Mouse (Mus musculus) limb, embryonic 12.5 days (tissue): Measurements from ENCODE around the gene Cyp4a32. TPM values are rescaled to one million over a fixed set of nuclear protein-coding genes. Genes with fewer than 3 reads are reported as not detected.
"Not testable (repeated sequence)": the region's sequence is repeated elsewhere in the genome, so short reads cannot be mapped to it uniquely, and the experiment has no call there.

ENCODE experiments used
- ATAC-seq: fragments of 200-750 bp; cut with Nextera tagmentation; 2 replicates; pipeline ENCODE4 v1.8.0; 2017; ENCODE audit warnings: low read depth, moderate TSS enrichment; ENCODE audit not compliant: insufficient number of reproducible peaks, insufficient read depth, low FRiP score, low TSS enrichment
- H3K27ac ChIP-seq: fragments of 300-500 bp; sonication (generic); 2 replicates; pipeline ENCODE4 v1.5.1; 2016; ENCODE audit warnings: mild to moderate bottlenecking, moderate library complexity
- H3K27me3 ChIP-seq: fragments of 300-500 bp; sonication (generic); 2 replicates; pipeline ENCODE4 v1.6.1; 2016; ENCODE audit warnings: mild to moderate bottlenecking, moderate library complexity
- H3K36me3 ChIP-seq: fragments of 300-500 bp; sonication (generic); 2 replicates; pipeline ENCODE4 v1.6.1; 2016; ENCODE audit warnings: mild to moderate bottlenecking, moderate library complexity
- H3K4me1 ChIP-seq: fragments of 300-500 bp; sonication (generic); replicated peaks from 2 replicates; pipeline ENCODE4 v1.6.1; 2016
- H3K4me2 ChIP-seq: fragments of 300-500 bp; sonication (generic); 2 replicates; pipeline ENCODE4 v1.6.1; 2016; ENCODE audit warnings: mild to moderate bottlenecking, moderate library complexity
- H3K4me3 ChIP-seq: fragments of 300-500 bp; sonication (generic); replicated peaks from 2 replicates; pipeline ENCODE4 v1.5.1; 2016; ENCODE audit warnings: mild to moderate bottlenecking
- H3K9ac ChIP-seq: fragments of 300-500 bp; sonication (generic); replicated peaks from 2 replicates; pipeline ENCODE4 v1.6.1; 2016; ENCODE audit warnings: mild to moderate bottlenecking, moderate library complexity
- H3K9me3 ChIP-seq: fragments of 300-500 bp; sonication (generic); 2 replicates; pipeline ENCODE4 v1.6.1; 2016; ENCODE audit warnings: mild to moderate bottlenecking, moderate library complexity
- WGBS: fragments of 180-500 bp; shearing (Covaris S2); methylation state at CpG from one replicate; pipeline ENCODE4 v1.1.7; 2016; 5-methylcytosine and 5-hydroxymethylcytosine counted together
- polyA plus RNA-seq: library from polyadenylated mRNA; unstranded; fragments of >200 nt; fragmentation: Nextera tagmentation; extraction: Ambion mirVana; gene quantifications from 2 replicates; pipeline ENCODE4 v1.2.1, GENCODE M21; 2016

Cyp4a32 gene
- polyA plus RNA-seq, 1 experiment from 2014 or later, result not detected

- H3K4me3 ChIP-seq, result no peak overlapping the region
- no peak overlapping the region for H3K4me2 ChIP-seq
- no peaks in the 10 kb centered on the region for H3K36me3 ChIP-seq
- H3K27ac ChIP-seq, result no peak overlapping the region
- H3K27me3 ChIP-seq, result no peaks in the 10 kb centered on the region
- no peak for ATAC-seq
- H3K9ac ChIP-seq, result no peak overlapping the region
- H3K9me3 ChIP-seq, result no peaks in the 10 kb centered on the region
- no peaks in the 10 kb centered on the region for H3K4me1 ChIP-seq
- 90% methylated on average over 2 of the region's 2 CpGs for WGBS
Observed at GRCm38 (mm10) chr4:115596824-115597336, 3.9 kb upstream of the Cyp4a32 start.

- Histone ChIP-seq H3K4me1 (no peaks in the 10 kb centered on the region), H3K36me3 (no peaks in the 10 kb centered on the region), H3K4me2 (no peak overlapping the region), H3K27me3 (no peaks in the 10 kb centered on the region), H3K4me3 (no peak overlapping the region), H3K27ac (no peak overlapping the region), H3K9ac (no peak overlapping the region), H3K9me3 (no peaks in the 10 kb centered on the region)
- ATAC-seq, result no peak
Observed at GRCm38 (mm10) chr4:115614005-115614404, 13.2 kb downstream of the Cyp4a32 start.

DNA sequence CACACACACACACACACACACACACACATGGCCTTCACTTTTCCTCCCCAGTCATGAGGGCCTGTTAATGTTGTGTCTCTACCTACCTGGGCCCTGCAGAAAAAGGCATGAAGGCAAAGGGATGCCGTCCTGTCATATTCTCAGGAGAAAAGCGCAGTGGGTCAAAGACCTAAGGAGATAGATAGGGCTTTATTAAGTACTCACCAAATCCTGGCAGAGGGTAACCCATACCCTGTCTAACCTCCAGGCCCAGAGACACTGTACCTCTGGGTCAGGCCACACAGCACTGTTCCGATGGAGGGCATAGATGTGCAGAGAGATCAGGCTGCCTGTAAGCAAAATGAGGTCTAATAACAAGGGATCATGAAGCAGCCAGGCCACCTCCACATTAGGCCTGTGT is 24.8 kb downstream of the Cyp4a32 start:
- not testable (repeated sequence) for H3K9ac ChIP-seq, H3K4me1 ChIP-seq, H3K27me3 ChIP-seq, H3K9me3 ChIP-seq, H3K4me3 ChIP-seq, H3K4me2 ChIP-seq, H3K27ac ChIP-seq, H3K36me3 ChIP-seq, ATAC-seq
- WGBS, result 92% methylated on average over 3 of the region's 3 CpGs

GRCm38 (mm10) chr4:115642967-115643754 is 42.4 kb downstream of the Cyp4a32 start:
- ATAC-seq, result no peak
- WGBS, result 66% methylated on average over 5 of the region's 5 CpGs
- no peaks in the 10 kb centered on the region for H3K27me3 ChIP-seq
- no peak overlapping the region for H3K9ac ChIP-seq
- H3K9me3 ChIP-seq, result no peaks in the 10 kb centered on the region
- no peaks in the 10 kb centered on the region for H3K4me1 ChIP-seq
- no peak overlapping the region for H3K4me3 ChIP-seq
- no peak overlapping the region for H3K4me2 ChIP-seq
- no peak overlapping the region for H3K27ac ChIP-seq
- H3K36me3 ChIP-seq, result no peaks in the 10 kb centered on the region

GRCm38 (mm10) chr4:115645371-115645770 is 44.6 kb downstream of the Cyp4a32 start:
- H3K4me1 ChIP-seq, result no peaks in the 10 kb centered on the region
- no peaks in the 10 kb centered on the region for H3K9me3 ChIP-seq
- no peak overlapping the region for H3K9ac ChIP-seq
- no peak overlapping the region for H3K4me2 ChIP-seq
- no peak overlapping the region for H3K27ac ChIP-seq
- no peak for ATAC-seq
- no peaks in the 10 kb centered on the region for H3K27me3 ChIP-seq
- H3K4me3 ChIP-seq, result no peak overlapping the region
- H3K36me3 ChIP-seq, result no peaks in the 10 kb centered on the region

- Histone ChIP-seq H3K27me3 (no peaks in the 10 kb centered on the region), H3K36me3 (no peaks in the 10 kb centered on the region), H3K4me3 (no peak within 1 kb of the TSS), H3K27ac (no peak within 1 kb of the TSS), H3K9me3 (no peaks in the 10 kb centered on the region), H3K9ac (no peak within 1 kb of the TSS), H3K4me2 (no peak within 1 kb of the TSS), H3K4me1 (no peaks in the 10 kb centered on the region)
- no peak for ATAC-seq
- 83% methylated on average over 9 of the region's 9 CpGs for WGBS
Observed at GRCm38 (mm10) chr4:115647580-115647979, 46.8 kb downstream of the Cyp4a32 start, which contains the start of gene Cyp4b1. Gene Cyp4b1 (minus strand): TSS chr4:115647723.

DNA sequence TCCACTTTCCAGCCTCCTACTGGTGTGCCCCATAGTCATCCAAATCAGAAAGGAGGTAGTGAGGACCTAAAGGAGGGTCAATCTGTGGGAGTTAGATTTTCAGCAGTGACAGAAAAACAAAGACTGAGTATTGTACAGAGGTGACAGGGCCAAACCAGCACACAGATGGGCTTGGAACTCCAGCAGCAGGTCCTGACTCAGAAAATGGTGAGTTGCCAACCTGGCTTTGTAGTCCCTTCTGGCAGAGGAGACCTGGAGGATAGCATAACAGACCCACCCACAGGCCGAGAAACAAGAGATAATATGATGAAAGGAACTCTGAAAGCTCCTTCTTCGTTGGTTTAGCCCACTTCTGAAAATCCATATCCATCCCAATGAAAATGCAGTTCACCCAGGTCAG is 48.0 kb downstream of the Cyp4a32 start:
- WGBS, result 74% methylated on average over 2 of the region's 2 CpGs
- Histone ChIP-seq H3K27ac (no peak overlapping the region), H3K4me1 (no peaks in the 10 kb centered on the region), H3K4me2 (no peak overlapping the region), H3K4me3 (no peak overlapping the region), H3K9ac (no peak overlapping the region), H3K27me3 (no peaks in the 10 kb centered on the region), H3K9me3 (no peaks in the 10 kb centered on the region), H3K36me3 (no peaks in the 10 kb centered on the region)
- no peak for ATAC-seq

GRCm38 (mm10) chr4:115649344-115649743 is 48.6 kb downstream of the Cyp4a32 start:
- H3K4me1 ChIP-seq, result no peaks in the 10 kb centered on the region
- no peaks in the 10 kb centered on the region for H3K27me3 ChIP-seq
- H3K4me2 ChIP-seq, result no peak overlapping the region
- no peak overlapping the region for H3K4me3 ChIP-seq
- H3K9ac ChIP-seq, result no peak overlapping the region
- H3K36me3 ChIP-seq, result no peaks in the 10 kb centered on the region
- H3K27ac ChIP-seq, result no peak overlapping the region
- ATAC-seq, result no peak
- H3K9me3 ChIP-seq, result no peaks in the 10 kb centered on the region

DNA sequence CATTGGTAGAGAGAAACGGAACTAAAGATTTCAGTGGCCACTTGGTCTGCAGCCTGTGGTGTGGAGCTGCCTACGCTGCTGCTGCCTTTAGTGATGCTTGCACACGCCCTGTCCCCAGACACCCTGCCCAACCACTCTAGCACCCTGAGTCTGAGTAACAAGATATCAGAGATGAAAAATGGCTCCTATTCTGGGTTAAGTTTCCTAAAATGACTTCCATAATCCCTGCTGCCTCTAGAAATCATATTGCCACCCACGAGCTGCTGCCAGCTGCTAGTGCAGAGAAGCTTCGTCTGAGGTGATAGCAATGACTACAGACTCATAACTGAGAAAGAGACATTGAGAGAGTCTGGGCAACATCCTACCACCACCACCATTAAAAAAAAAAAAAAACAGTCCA is 50.1 kb downstream of the Cyp4a32 start:
- no peak overlapping the region for H3K4me3 ChIP-seq
- H3K27ac ChIP-seq, result no peak overlapping the region
- no peaks in the 10 kb centered on the region for H3K4me1 ChIP-seq
- 83% methylated on average over 5 of the region's 5 CpGs for WGBS
- H3K9ac ChIP-seq, result no peak overlapping the region
- no peak for ATAC-seq
- H3K36me3 ChIP-seq, result no peaks in the 10 kb centered on the region
- no peak overlapping the region for H3K4me2 ChIP-seq
- H3K9me3 ChIP-seq, result no peaks in the 10 kb centered on the region
- H3K27me3 ChIP-seq, result no peaks in the 10 kb centered on the region

DNA sequence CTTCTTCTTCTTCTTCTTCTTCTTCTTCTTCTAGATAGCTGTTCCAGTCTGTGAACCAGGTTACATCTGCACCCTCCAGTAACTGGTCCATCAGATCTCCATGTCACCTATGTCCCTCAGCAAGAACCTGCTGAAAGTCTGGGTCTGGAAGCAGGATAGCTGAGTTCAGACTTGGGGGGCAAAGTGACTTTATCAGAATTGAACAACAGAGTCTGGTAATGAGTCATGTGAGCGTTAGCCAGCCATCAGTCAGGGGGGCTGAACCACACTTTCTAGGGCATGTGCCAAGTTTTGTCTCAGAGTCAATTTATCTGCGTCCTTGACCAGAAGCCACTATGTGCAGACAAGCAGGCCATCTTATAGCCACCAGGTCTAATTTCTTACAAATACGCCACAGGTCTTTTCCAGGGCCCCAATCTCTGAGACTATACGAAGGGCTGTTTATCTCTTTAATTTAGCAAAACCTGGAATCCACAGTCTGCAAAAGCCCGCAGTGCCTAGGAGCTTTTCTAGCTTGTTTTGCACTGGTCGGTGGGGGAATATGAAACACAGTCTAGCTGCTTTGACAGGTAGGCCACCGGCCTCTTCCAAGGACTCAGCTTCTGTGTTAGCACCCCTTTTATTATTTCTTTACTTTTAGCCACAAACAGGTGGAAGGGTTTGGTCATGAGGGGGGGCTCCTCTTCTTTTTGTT is 55.2 kb downstream of the Cyp4a32 start:
- not testable (repeated sequence) for H3K4me2 ChIP-seq, H3K4me1 ChIP-seq, H3K9ac ChIP-seq, H3K27me3 ChIP-seq, H3K4me3 ChIP-seq, H3K27ac ChIP-seq, H3K36me3 ChIP-seq, ATAC-seq, H3K9me3 ChIP-seq
- 93% methylated on average over 7 of the region's 7 CpGs for WGBS

GRCm38 (mm10) chr4:115656535-115656922 is 55.8 kb downstream of the Cyp4a32 start:
- not testable (repeated sequence) for H3K4me1 ChIP-seq, H3K27me3 ChIP-seq

More at GRCm38 (mm10) chr4:115656535-115656922, 55.8 kb downstream of the Cyp4a32 start:
- ATAC-seq, H3K9ac ChIP-seq, H3K9me3 ChIP-seq, H3K36me3 ChIP-seq, H3K4me3 ChIP-seq, H3K27ac ChIP-seq, H3K4me2 ChIP-seq: not testable (repeated sequence)
- 96% methylated on average over 1 of the region's 1 CpGs for WGBS
